Mouse (Mus musculus): Measurements from ENCODE around the gene Zfp618.

The Zfp618 gene

GRCm38 (mm10) chr4:63064911-63065310 lies 99.5 kb downstream of the Zfp618 start:
- no peak for DNase-seq (ENCODE audit: low read depth in 2 of 2, low spot score in 2 of 2)

- no peak for DNase-seq (ENCODE audit: low read depth in 2 of 2, low spot score in 2 of 2)
Measured at GRCm38 (mm10) chr4:63066796-63067195, 101.4 kb downstream of the Zfp618 start.

GRCm38 (mm10) chr4:63067822-63068221 lies 102.4 kb downstream of the Zfp618 start:
- DNase-seq (ENCODE audit: low read depth in 2 of 2, low spot score in 2 of 2): no peak

- no peak for DNase-seq (ENCODE audit: low read depth in 2 of 2, low spot score in 2 of 2)
Measured at GRCm38 (mm10) chr4:63068499-63069175, 103.3 kb downstream of the Zfp618 start.

GRCm38 (mm10) chr4:63071413-63072260 lies 106.3 kb downstream of the Zfp618 start:
- DNase-seq (ENCODE audit: low read depth in 2 of 2, low spot score in 2 of 2): no peak

GRCm38 (mm10) chr4:63073139-63073538 lies 107.8 kb downstream of the Zfp618 start:
- DNase-seq (ENCODE audit: low read depth in 2 of 2, low spot score in 2 of 2): no peak

- no peak for DNase-seq (ENCODE audit: low read depth in 2 of 2, low spot score in 2 of 2)
Measured at GRCm38 (mm10) chr4:63079159-63079558, 113.8 kb downstream of the Zfp618 start.

GRCm38 (mm10) chr4:63084473-63084889 lies 119.1 kb downstream of the Zfp618 start:
- DNase-seq (ENCODE audit: low read depth in 2 of 2, low spot score in 2 of 2): no peak

- DNase-seq (ENCODE audit: low read depth in 2 of 2, low spot score in 2 of 2): no peak
Measured at GRCm38 (mm10) chr4:63089484-63089883, 124.1 kb downstream of the Zfp618 start.

- no peak for DNase-seq (ENCODE audit: low read depth in 2 of 2, low spot score in 2 of 2)
Measured at GRCm38 (mm10) chr4:63091151-63091550, 125.8 kb downstream of the Zfp618 start.

GRCm38 (mm10) chr4:63097603-63098002 lies 132.2 kb downstream of the Zfp618 start:
- no peak for DNase-seq (ENCODE audit: low read depth in 2 of 2, low spot score in 2 of 2)

- DNase-seq (ENCODE audit: low read depth in 2 of 2, low spot score in 2 of 2): no peak
Measured at GRCm38 (mm10) chr4:63100478-63100877, 135.1 kb downstream of the Zfp618 start.

- no peak for DNase-seq (ENCODE audit: low read depth in 2 of 2, low spot score in 2 of 2)
Measured at GRCm38 (mm10) chr4:63102025-63102424, 136.7 kb downstream of the Zfp618 start.

GRCm38 (mm10) chr4:63105651-63106050 lies 140.3 kb downstream of the Zfp618 start:
- no peak for DNase-seq (ENCODE audit: low read depth in 2 of 2, low spot score in 2 of 2)

GRCm38 (mm10) chr4:63118639-63119437 lies 153.5 kb downstream of the Zfp618 start:
- peak; percentile 47 to 58 for DNase-seq (ENCODE audit: low read depth in 2 of 2, low spot score in 2 of 2)

- DNase-seq (ENCODE audit: low read depth in 2 of 2, low spot score in 2 of 2): no peak
Measured at GRCm38 (mm10) chr4:63124861-63125466, 159.6 kb downstream of the Zfp618 start.

GRCm38 (mm10) chr4:63129891-63130624 lies 164.7 kb downstream of the Zfp618 start:
- no peak for DNase-seq (ENCODE audit: low read depth in 2 of 2, low spot score in 2 of 2)

GRCm38 (mm10) chr4:63147268-63147667 lies 181.9 kb downstream of the Zfp618 start:
- DNase-seq (ENCODE audit: low read depth in 2 of 2, low spot score in 2 of 2): no peak

GRCm38 (mm10) chr4:63151127-63151526 lies 185.8 kb downstream of the Zfp618 start:
- no peak for DNase-seq (ENCODE audit: low read depth in 2 of 2, low spot score in 2 of 2)

- DNase-seq (ENCODE audit: low read depth in 2 of 2, low spot score in 2 of 2): no peak
Measured at GRCm38 (mm10) chr4:63154028-63154427, 188.7 kb downstream of the Zfp618 start.
